Mouse (Mus musculus): ENCODE results near the gene Dusp15. TPM values are rescaled to one million over a fixed set of nuclear protein-coding genes. Genes with fewer than 3 reads are reported as not detected.

The Dusp15 gene
- polyA plus RNA-seq, 1 experiment, result 1.0 TPM

DNA sequence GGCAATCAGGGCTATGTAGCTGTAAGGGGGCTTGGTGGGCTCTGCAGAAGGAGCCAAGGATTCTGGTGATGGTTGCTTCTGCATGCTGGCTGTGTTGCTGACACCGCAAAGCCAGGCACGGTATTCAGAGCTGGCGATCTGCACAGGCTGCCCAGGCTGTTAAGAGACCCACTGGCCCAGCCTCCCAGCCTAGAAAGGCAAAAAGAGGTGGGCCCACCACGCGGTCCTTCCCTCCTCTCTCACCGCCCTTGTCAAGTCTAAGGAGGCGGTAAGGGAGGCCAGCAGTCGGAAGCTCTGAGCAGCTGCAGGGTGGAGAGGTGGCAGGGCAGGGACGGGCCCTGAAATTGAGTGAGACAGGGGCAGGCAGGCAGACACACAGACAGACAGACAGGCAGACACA lies 18.4 kb downstream of the Dusp15 start, which contains the start of gene Foxs1:
TSS of gene Foxs1 (minus strand) at position 161 of the 400 bp plus-strand sequence.
- TF ChIP-seq GATA1 (IDR thresholded peaks at IDR 0.05; ENCODE audit: borderline replicate concordance, low read length) (no peak), FLI1 (IDR thresholded peaks at IDR 0.05; ENCODE audit: low read length) (no peak)
- H3K4me1 ChIP-seq, result peaks cover 80% of the 10 kb centered on the region
- peaks cover 25% of the 10 kb centered on the region for H3K27me3 ChIP-seq (replicated peaks)
- no peaks in the 10 kb centered on the region for H3K36me3 ChIP-seq (replicated peaks; ENCODE audit: low read length)
- H3K9me3 ChIP-seq, result no peaks in the 10 kb centered on the region
- peak within 1 kb of the TSS; percentile 26 for H3K4me3 ChIP-seq (replicated peaks)

- TF ChIP-seq FLI1 (IDR thresholded peaks at IDR 0.05; ENCODE audit: low read length) (no peak), GATA1 (IDR thresholded peaks at IDR 0.05; ENCODE audit: borderline replicate concordance, low read length) (no peak)
- Histone ChIP-seq H3K4me1 (peaks cover 94% of the 10 kb centered on the region), H3K27me3 (replicated peaks) (peaks cover 21% of the 10 kb centered on the region), H3K36me3 (replicated peaks; ENCODE audit: low read length) (no peaks in the 10 kb centered on the region), H3K4me3 (replicated peaks) (peak overlapping the region; percentile 15), H3K9me3 (no peaks in the 10 kb centered on the region)
Observed at GRCm38 (mm10) chr2:152931456-152932160, 19.9 kb downstream of the Dusp15 start.

GRCm38 (mm10) chr2:152930276-152930675 lies 21.2 kb downstream of the Dusp15 start:
- Histone ChIP-seq H3K4me1 (peaks cover 96% of the 10 kb centered on the region), H3K9me3 (no peaks in the 10 kb centered on the region), H3K4me3 (replicated peaks) (no peak overlapping the region), H3K36me3 (replicated peaks; ENCODE audit: low read length) (no peaks in the 10 kb centered on the region), H3K27me3 (replicated peaks) (peaks cover 8% of the 10 kb centered on the region)
- no peak for TF ChIP-seq FLI1 (IDR thresholded peaks at IDR 0.05; ENCODE audit: low read length)
- TF ChIP-seq GATA1 (IDR thresholded peaks at IDR 0.05; ENCODE audit: borderline replicate concordance, low read length), result no peak

- peaks cover 99% of the 10 kb centered on the region for H3K4me1 ChIP-seq
Observed at GRCm38 (mm10) chr2:152928988-152929370, 22.5 kb downstream of the Dusp15 start.

GRCm38 (mm10) chr2:152928219-152928987 lies 23.1 kb downstream of the Dusp15 start:
- Histone ChIP-seq H3K4me3 (replicated peaks) (peak overlapping the region; percentile 40), H3K9me3 (no peaks in the 10 kb centered on the region), H3K27me3 (replicated peaks) (peaks cover 10% of the 10 kb centered on the region), H3K4me1 (peaks cover 99% of the 10 kb centered on the region), H3K36me3 (replicated peaks; ENCODE audit: low read length) (no peaks in the 10 kb centered on the region)
- TF ChIP-seq GATA1 (IDR thresholded peaks at IDR 0.05; ENCODE audit: borderline replicate concordance, low read length) (no peak), FLI1 (IDR thresholded peaks at IDR 0.05; ENCODE audit: low read length) (no peak)

More at GRCm38 (mm10) chr2:152928988-152929370, 22.5 kb downstream of the Dusp15 start:
- no peak overlapping the region for H3K4me3 ChIP-seq (replicated peaks)
- H3K9me3 ChIP-seq, result no peaks in the 10 kb centered on the region
- TF ChIP-seq FLI1 (IDR thresholded peaks at IDR 0.05; ENCODE audit: low read length), result no peak
- TF ChIP-seq GATA1 (IDR thresholded peaks at IDR 0.05; ENCODE audit: borderline replicate concordance, low read length), result no peak
- H3K27me3 ChIP-seq (replicated peaks), result peaks cover 6% of the 10 kb centered on the region
- no peaks in the 10 kb centered on the region for H3K36me3 ChIP-seq (replicated peaks; ENCODE audit: low read length)

- Histone ChIP-seq H3K9me3 (no peaks in the 10 kb centered on the region), H3K4me3 (replicated peaks) (peak overlapping the region; percentile 82), H3K36me3 (replicated peaks; ENCODE audit: low read length) (no peaks in the 10 kb centered on the region), H3K27me3 (replicated peaks) (peaks cover 10% of the 10 kb centered on the region), H3K4me1 (peaks cover 99% of the 10 kb centered on the region)
- no peak for TF ChIP-seq GATA1 (IDR thresholded peaks at IDR 0.05; ENCODE audit: borderline replicate concordance, low read length)
- no peak for TF ChIP-seq FLI1 (IDR thresholded peaks at IDR 0.05; ENCODE audit: low read length)
Observed at GRCm38 (mm10) chr2:152927371-152927770, 24.1 kb downstream of the Dusp15 start.

DNA sequence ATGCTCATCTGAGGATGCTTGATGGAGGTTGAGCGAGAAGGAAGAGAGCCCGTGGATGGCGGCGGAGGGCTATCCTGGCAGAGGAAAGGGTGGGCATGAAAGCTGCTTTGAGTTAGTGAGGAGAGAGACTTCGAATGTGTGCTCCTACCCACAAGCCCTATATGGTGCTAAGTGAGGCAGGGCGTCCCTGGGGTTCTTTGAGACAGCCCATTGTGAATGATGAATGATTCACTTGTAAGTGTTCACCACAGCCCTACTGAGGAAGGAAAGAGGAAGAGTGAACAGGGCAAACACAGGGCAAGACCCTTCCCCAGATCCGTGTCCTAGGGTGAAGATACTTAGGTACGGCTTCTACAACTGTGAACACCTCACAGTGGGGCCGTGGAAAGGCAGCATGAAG lies 24.6 kb downstream of the Dusp15 start:
- H3K36me3 ChIP-seq (replicated peaks; ENCODE audit: low read length), result no peaks in the 10 kb centered on the region
- H3K4me1 ChIP-seq, result peaks cover 99% of the 10 kb centered on the region
- H3K27me3 ChIP-seq (replicated peaks), result peaks cover 13% of the 10 kb centered on the region
- H3K4me3 ChIP-seq (replicated peaks), result peak overlapping the region; percentile 82
- H3K9me3 ChIP-seq, result no peaks in the 10 kb centered on the region
- TF ChIP-seq FLI1 (IDR thresholded peaks at IDR 0.05; ENCODE audit: low read length), result no peak
- TF ChIP-seq GATA1 (IDR thresholded peaks at IDR 0.05; ENCODE audit: borderline replicate concordance, low read length), result no peak

GRCm38 (mm10) chr2:152925189-152925872 lies 26.2 kb downstream of the Dusp15 start:
- TF ChIP-seq FLI1 (IDR thresholded peaks at IDR 0.05; ENCODE audit: low read length) (peak; percentile 50; the same call in 1 of the 2 replicates), GATA1 (IDR thresholded peaks at IDR 0.05; ENCODE audit: borderline replicate concordance, low read length) (no peak)
- Histone ChIP-seq H3K4me1 (peaks cover 86% of the 10 kb centered on the region), H3K36me3 (replicated peaks; ENCODE audit: low read length) (no peaks in the 10 kb centered on the region), H3K27me3 (replicated peaks) (peaks cover 19% of the 10 kb centered on the region), H3K9me3 (no peaks in the 10 kb centered on the region), H3K4me3 (replicated peaks) (peak overlapping the region; percentile 64)

GRCm38 (mm10) chr2:152924543-152924942 lies 27.0 kb downstream of the Dusp15 start:
- no peaks in the 10 kb centered on the region for H3K36me3 ChIP-seq (replicated peaks; ENCODE audit: low read length)
- no peaks in the 10 kb centered on the region for H3K9me3 ChIP-seq
- H3K4me1 ChIP-seq, result peaks cover 84% of the 10 kb centered on the region
- peaks cover 23% of the 10 kb centered on the region for H3K27me3 ChIP-seq (replicated peaks)
- no peak overlapping the region for H3K4me3 ChIP-seq (replicated peaks)
- TF ChIP-seq FLI1 (IDR thresholded peaks at IDR 0.05; ENCODE audit: low read length) (no peak), GATA1 (IDR thresholded peaks at IDR 0.05; ENCODE audit: borderline replicate concordance, low read length) (no peak)
